Mouse (Mus musculus): ENCODE data around the gene Minos1. TPM values are rescaled to one million over a fixed set of nuclear protein-coding genes. Genes with fewer than 3 reads are reported as not detected.

Gene Minos1
- polyA plus RNA-seq, 1 experiment from 2014 or later: 514 TPM

- H3K27ac ChIP-seq: no peak overlapping the region
- no peak overlapping the region for H3K9ac ChIP-seq
- H3K36me3 ChIP-seq: no peaks in the 10 kb centered on the region
- H3K27me3 ChIP-seq (replicated peaks): peaks cover 25% of the 10 kb centered on the region
- H3K4me2 ChIP-seq: no peak overlapping the region
- no peaks in the 10 kb centered on the region for H3K9me3 ChIP-seq
- no peak for ATAC-seq (ENCODE audit: insufficient read depth, low FRiP score, low read depth)
- WGBS: 79% methylated on average over 11 of the region's 11 CpGs
- H3K4me1 ChIP-seq: peaks cover 19% of the 10 kb centered on the region
- no peak overlapping the region for H3K4me3 ChIP-seq (replicated peaks)
Measured at GRCm38 (mm10) chr4:139079439-139079838, 51.5 kb downstream of the Minos1 start.

- H3K4me3 ChIP-seq (replicated peaks): no peak overlapping the region
- no peaks in the 10 kb centered on the region for H3K9me3 ChIP-seq
- ATAC-seq (ENCODE audit: insufficient read depth, low FRiP score, low read depth): no peak
- peaks cover 23% of the 10 kb centered on the region for H3K4me1 ChIP-seq
- H3K27ac ChIP-seq: no peak overlapping the region
- WGBS: 17% methylated on average over 4 of the region's 4 CpGs
- H3K4me2 ChIP-seq: no peak overlapping the region
- no peak overlapping the region for H3K9ac ChIP-seq
- H3K27me3 ChIP-seq (replicated peaks): peaks cover 32% of the 10 kb centered on the region
- H3K36me3 ChIP-seq: no peaks in the 10 kb centered on the region
Measured at GRCm38 (mm10) chr4:139078726-139079125, 52.2 kb downstream of the Minos1 start.

GRCm38 (mm10) chr4:139078313-139078712 is 52.6 kb downstream of the Minos1 start:
- Histone ChIP-seq H3K9me3 (no peaks in the 10 kb centered on the region), H3K4me2 (no peak overlapping the region), H3K36me3 (no peaks in the 10 kb centered on the region), H3K4me1 (peaks cover 20% of the 10 kb centered on the region), H3K27ac (no peak overlapping the region), H3K9ac (no peak overlapping the region), H3K4me3 (replicated peaks) (no peak overlapping the region), H3K27me3 (replicated peaks) (peaks cover 36% of the 10 kb centered on the region)
- ATAC-seq (ENCODE audit: insufficient read depth, low FRiP score, low read depth): no peak
- 38% methylated on average over 2 of the region's 2 CpGs for WGBS

GRCm38 (mm10) chr4:139075915-139076314 is 55.0 kb downstream of the Minos1 start:
- no peaks in the 10 kb centered on the region for H3K36me3 ChIP-seq
- WGBS: 20% methylated on average over 5 of the region's 5 CpGs
- peak overlapping the region; percentile 95 for H3K4me2 ChIP-seq
- peaks cover 50% of the 10 kb centered on the region for H3K27me3 ChIP-seq (replicated peaks)
- H3K27ac ChIP-seq: no peak overlapping the region
- peaks cover 17% of the 10 kb centered on the region for H3K4me1 ChIP-seq
- no peaks in the 10 kb centered on the region for H3K9me3 ChIP-seq
- no peak for ATAC-seq (ENCODE audit: insufficient read depth, low FRiP score, low read depth)
- peak overlapping the region; percentile 52 for H3K4me3 ChIP-seq (replicated peaks)
- no peak overlapping the region for H3K9ac ChIP-seq

- Histone ChIP-seq H3K36me3 (no peaks in the 10 kb centered on the region), H3K4me2 (peak within 1 kb of the TSS; percentile 95), H3K9me3 (no peaks in the 10 kb centered on the region), H3K27ac (no peak within 1 kb of the TSS), H3K9ac (0 out of 2 replicates have a peak within 1 kb of the TSS, but pooled peaks have one; percentile 4), H3K4me1 (peaks cover 17% of the 10 kb centered on the region), H3K27me3 (replicated peaks) (peaks cover 50% of the 10 kb centered on the region), H3K4me3 (replicated peaks) (peak within 1 kb of the TSS; percentile 52)
- ATAC-seq (ENCODE audit: insufficient read depth, low FRiP score, low read depth): peak; percentile 48
- WGBS: under 1% methylated on average over 76 of the region's 77 CpGs
Measured at GRCm38 (mm10) chr4:139075041-139075711, 55.7 kb downstream of the Minos1 start, which contains the start of gene Htr6. TSS of gene Htr6 (minus strand) at chr4:139075570.

GRCm38 (mm10) chr4:139074060-139074459 is 56.9 kb downstream of the Minos1 start:
- no peak overlapping the region for H3K27ac ChIP-seq
- H3K4me2 ChIP-seq: peak overlapping the region; percentile 95
- H3K4me1 ChIP-seq: peaks cover 17% of the 10 kb centered on the region
- peak overlapping the region; percentile 52 for H3K4me3 ChIP-seq (replicated peaks)
- H3K27me3 ChIP-seq (replicated peaks): peaks cover 50% of the 10 kb centered on the region
- no peak overlapping the region for H3K9ac ChIP-seq
- WGBS: 19% methylated on average over 29 of the region's 29 CpGs
- H3K9me3 ChIP-seq: no peaks in the 10 kb centered on the region
- H3K36me3 ChIP-seq: no peaks in the 10 kb centered on the region
- no peak for ATAC-seq (ENCODE audit: insufficient read depth, low FRiP score, low read depth)

GRCm38 (mm10) chr4:139068287-139068686 is 62.6 kb downstream of the Minos1 start:
- H3K27me3 ChIP-seq (replicated peaks): peaks cover 14% of the 10 kb centered on the region
- ATAC-seq (ENCODE audit: insufficient read depth, low FRiP score, low read depth): no peak

GRCm38 (mm10) chr4:139064831-139065230 is 66.1 kb downstream of the Minos1 start:
- Histone ChIP-seq H3K9me3 (no peaks in the 10 kb centered on the region), H3K4me3 (replicated peaks) (no peak overlapping the region), H3K27ac (no peak overlapping the region), H3K4me1 (no peaks in the 10 kb centered on the region), H3K4me2 (no peak overlapping the region), H3K9ac (no peak overlapping the region), H3K36me3 (no peaks in the 10 kb centered on the region), H3K27me3 (replicated peaks) (no peaks in the 10 kb centered on the region)
- no peak for ATAC-seq (ENCODE audit: insufficient read depth, low FRiP score, low read depth)
- WGBS: 91% methylated on average over 5 of the region's 5 CpGs

More at GRCm38 (mm10) chr4:139068287-139068686, 62.6 kb downstream of the Minos1 start:
- H3K27ac ChIP-seq: no peak overlapping the region
- no peak overlapping the region for H3K4me3 ChIP-seq (replicated peaks)
- H3K4me2 ChIP-seq: no peak overlapping the region
- H3K36me3 ChIP-seq: no peaks in the 10 kb centered on the region
- H3K9ac ChIP-seq: no peak overlapping the region
- H3K4me1 ChIP-seq: no peaks in the 10 kb centered on the region
- 22% methylated on average over 4 of the region's 4 CpGs for WGBS
- no peaks in the 10 kb centered on the region for H3K9me3 ChIP-seq

- no peak overlapping the region for H3K4me2 ChIP-seq
- H3K27me3 ChIP-seq (replicated peaks): no peaks in the 10 kb centered on the region
- no peak overlapping the region for H3K27ac ChIP-seq
- 7% methylated on average over 7 of the region's 7 CpGs for WGBS
- H3K9ac ChIP-seq: no peak overlapping the region
- no peak overlapping the region for H3K4me3 ChIP-seq (replicated peaks)
- no peak for ATAC-seq (ENCODE audit: insufficient read depth, low FRiP score, low read depth)
- no peaks in the 10 kb centered on the region for H3K9me3 ChIP-seq
- no peaks in the 10 kb centered on the region for H3K4me1 ChIP-seq
- H3K36me3 ChIP-seq: no peaks in the 10 kb centered on the region
Measured at GRCm38 (mm10) chr4:139059569-139059968, 71.3 kb downstream of the Minos1 start.

GRCm38 (mm10) chr4:139058029-139058428 is 72.9 kb downstream of the Minos1 start:
- ATAC-seq (ENCODE audit: insufficient read depth, low FRiP score, low read depth): no peak

GRCm38 (mm10) chr4:139057291-139057690 is 73.6 kb downstream of the Minos1 start:
- Histone ChIP-seq H3K4me3 (replicated peaks) (no peak overlapping the region), H3K27me3 (replicated peaks) (no peaks in the 10 kb centered on the region), H3K27ac (no peak overlapping the region), H3K36me3 (no peaks in the 10 kb centered on the region), H3K9ac (no peak overlapping the region), H3K4me2 (no peak overlapping the region), H3K4me1 (no peaks in the 10 kb centered on the region), H3K9me3 (no peaks in the 10 kb centered on the region)
- ATAC-seq (ENCODE audit: insufficient read depth, low FRiP score, low read depth): no peak
- WGBS: 70% methylated on average over 5 of the region's 5 CpGs

More at GRCm38 (mm10) chr4:139058029-139058428, 72.9 kb downstream of the Minos1 start:
- Histone ChIP-seq H3K4me3 (replicated peaks) (no peak overlapping the region), H3K9me3 (no peaks in the 10 kb centered on the region), H3K4me2 (no peak overlapping the region), H3K4me1 (no peaks in the 10 kb centered on the region), H3K36me3 (no peaks in the 10 kb centered on the region), H3K27me3 (replicated peaks) (no peaks in the 10 kb centered on the region), H3K9ac (no peak overlapping the region), H3K27ac (no peak overlapping the region)
- 82% methylated on average over 5 of the region's 5 CpGs for WGBS

- no peak for ATAC-seq (ENCODE audit: insufficient read depth, low FRiP score, low read depth)
- H3K4me1 ChIP-seq: no peaks in the 10 kb centered on the region
- no peak overlapping the region for H3K4me3 ChIP-seq (replicated peaks)
- no peak overlapping the region for H3K4me2 ChIP-seq
- 68% methylated on average over 3 of the region's 3 CpGs for whole genome bisulfite sequencing
- H3K9ac ChIP-seq: no peak overlapping the region
- no peaks in the 10 kb centered on the region for H3K36me3 ChIP-seq
- H3K27me3 ChIP-seq (replicated peaks): no peaks in the 10 kb centered on the region
- no peak overlapping the region for H3K27ac ChIP-seq
- H3K9me3 ChIP-seq: no peaks in the 10 kb centered on the region
Measured at GRCm38 (mm10) chr4:139055744-139056143, 75.2 kb downstream of the Minos1 start.

Measured in stomach, embryonic 15.5 days (tissue).